Mouse (Mus musculus): ENCODE results near the gene Sestd1.

DNA sequence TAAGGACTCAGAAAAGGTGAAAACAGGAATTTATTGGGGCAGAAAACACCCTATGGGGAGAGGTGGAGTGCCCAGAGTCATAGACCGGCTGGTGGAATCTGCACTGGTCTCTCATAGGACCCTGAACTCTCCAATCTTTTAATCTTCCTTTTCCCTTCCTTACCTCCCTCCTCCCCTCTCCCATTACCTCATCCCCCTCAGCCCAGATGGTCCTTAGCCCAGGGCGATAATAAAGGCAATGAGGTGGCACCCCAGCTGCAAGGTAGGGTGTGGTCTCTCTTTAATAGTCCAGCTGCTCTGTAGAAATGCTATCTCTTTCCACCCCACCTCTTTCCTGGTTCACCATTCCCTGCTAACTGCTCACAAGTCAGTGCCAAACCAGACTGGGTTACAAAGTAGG is 102.9 kb downstream of the Sestd1 start:
- TF ChIP-seq POLR2AphosphoS2 (IDR thresholded peaks at IDR 0.05; ENCODE audit: insufficient read length, low read depth) (no peak), POLR2A (IDR thresholded peaks at IDR 0.05; ENCODE audit: insufficient read length, low read depth) (no peak), MAX (IDR thresholded peaks at IDR 0.05; ENCODE audit: low read depth) (no peak), TCF3 (IDR thresholded peaks at IDR 0.05; ENCODE audit: insufficient read length, low read depth) (peak; percentile 69), USF1 (IDR thresholded peaks at IDR 0.05; ENCODE audit: low read depth) (no peak), CEBPB (IDR thresholded peaks at IDR 0.05; ENCODE audit: insufficient read depth, poor library complexity, severe bottlenecking) (0 out of 2 replicates have a peak, but pooled peaks have one; percentile 15), TCF12 (IDR thresholded peaks at IDR 0.05; ENCODE audit: insufficient read depth, poor library complexity, severe bottlenecking) (peak; percentile 86), E2F4 (IDR thresholded peaks at IDR 0.05; ENCODE audit: insufficient read depth) (no peak), REST (IDR thresholded peaks at IDR 0.05; ENCODE audit: insufficient read depth, insufficient read length) (no peak), MYOG (IDR thresholded peaks at IDR 0.05; ENCODE audit: control insufficient read depth in 1 of 3, insufficient read depth in 1 of 3, insufficient read length in 2 of 3, low read depth in 2 of 3) (peak in 2 of 3 experiments; percentile 90 to 91)

All from myocyte (in vitro differentiated cells).